Mouse (Mus musculus) stomach, postnatal 0 days (tissue): ENCODE measurements around the gene Mrpl1. TPM values are rescaled to one million over a fixed set of nuclear protein-coding genes. Genes with fewer than 3 reads are reported as not detected.
A peak's percentile ranks its signal among the peaks of the same experiment; 100 is the strongest.

Experiments
- ATAC-seq: fragments of 200-750 bp; cut with Nextera tagmentation; 2 replicates; pipeline ENCODE4 v1.8.0; 2017; ENCODE audit not compliant: low FRiP score, low TSS enrichment
- DNase-seq: peaks from one replicate; pipeline ENCODE4 v3.0.0-alpha.2; 2016; ENCODE audit warnings: low spot score
- H3K27ac ChIP-seq: fragments of 300-500 bp; sonication (generic); replicated peaks from 2 replicates; pipeline ENCODE4 v1.5.1; 2014; ENCODE audit warnings: mild to moderate bottlenecking, control low read depth
- H3K27me3 ChIP-seq: fragments of 300-500 bp; sonication (generic); 2 replicates; pipeline ENCODE4 v1.6.1; 2014; ENCODE audit warnings: low read length; ENCODE audit not compliant: control insufficient read depth, insufficient read depth
- H3K36me3 ChIP-seq: fragments of 300-500 bp; sonication (generic); 2 replicates; pipeline ENCODE4 v1.6.1; 2014; ENCODE audit warnings: low read length, mixed read lengths; ENCODE audit not compliant: control insufficient read depth, insufficient read depth
- H3K4me1 ChIP-seq: fragments of 300-500 bp; sonication (generic); replicated peaks from 2 replicates; pipeline ENCODE4 v1.6.1; 2014; ENCODE audit warnings: antibody characterized with exemption; ENCODE audit not compliant: control insufficient read depth, insufficient read depth
- H3K4me2 ChIP-seq: fragments of 300-500 bp; sonication (generic); replicated peaks from 2 replicates; pipeline ENCODE4 v1.6.1; 2014; ENCODE audit warnings: low read depth, mild to moderate bottlenecking, control low read depth, moderate library complexity
- H3K4me3 ChIP-seq: fragments of 300-500 bp; sonication (generic); 2 replicates; pipeline ENCODE4 v1.5.1; 2014; ENCODE audit warnings: low read depth, low read length, control low read depth
- H3K9ac ChIP-seq: fragments of 300-500 bp; sonication (generic); 2 replicates; pipeline ENCODE4 v1.6.1; 2014; ENCODE audit warnings: mild to moderate bottlenecking, low read length, control low read depth, mixed read lengths
- H3K9me3 ChIP-seq: fragments of 300-500 bp; sonication (generic); 2 replicates; pipeline ENCODE4 v1.6.1; 2016; ENCODE audit warnings: low read length; ENCODE audit not compliant: control insufficient read depth
- CTCF ChIP-seq: IDR thresholded peaks from 2 replicates; pipeline ENCODE4 v1.5.1; 2016; ENCODE audit warnings: antibody characterized with exemption, low read depth, mild to moderate bottlenecking, moderate library complexity
- EP300 ChIP-seq: optimal IDR thresholded peaks from 2 replicates; pipeline ENCODE3; 2016; ENCODE audit warnings: antibody characterized with exemption
- WGBS: fragments of 180-500 bp; shearing (Covaris S2); extraction: QIAGEN DNeasy Blood & Tissue Kit; methylation state at CpG from one replicate; pipeline ENCODE4 v1.1.7; 2014; 5-methylcytosine and 5-hydroxymethylcytosine counted together
- polyA plus RNA-seq: library from polyadenylated mRNA; unstranded; fragments of >200 nt; fragmentation: Nextera tagmentation; extraction: Ambion mirVana; gene quantifications from 2 replicates; pipeline ENCODE4 v1.2.1, GENCODE M21; 2015

Mrpl1 gene
- polyA plus RNA-seq, 1 experiment from 2014 or later = 18.9 TPM

- Histone ChIP-seq H3K4me3 (peak overlapping the region; percentile 64), H3K27me3 (no peaks in the 10 kb centered on the region), H3K4me1 (peaks cover 4% of the 10 kb centered on the region; the same call in 1 of the 2 replicates), H3K27ac (peak overlapping the region; percentile 87), H3K9me3 (no peaks in the 10 kb centered on the region), H3K4me2 (peak overlapping the region; percentile 52), H3K36me3 (peaks cover 3% of the 10 kb centered on the region; the same call in 1 of the 2 replicates), H3K9ac (peak overlapping the region; percentile 59)
- TF ChIP-seq EP300 (no peak), CTCF (0 out of 2 replicates have a peak, but pooled peaks have one; percentile 18)
- DNase-seq = peak; percentile 94
- under 1% methylated on average over 35 of the region's 35 CpGs for WGBS
- ATAC-seq = peak; percentile 97
Observed at GRCm38 (mm10) chr5:96209916-96210583, 757 bp downstream of the Mrpl1 start.

GRCm38 (mm10) chr5:96218648-96219047 is 9.4 kb downstream of the Mrpl1 start:
- no peak overlapping the region for H3K4me2 ChIP-seq
- H3K27me3 ChIP-seq = no peaks in the 10 kb centered on the region
- 0 out of 2 replicates have a peak, but pooled peaks cover 2% of the 10 kb centered on the region for H3K4me1 ChIP-seq
- H3K27ac ChIP-seq = no peak overlapping the region
- DNase-seq (no peak), ATAC-seq (no peak)
- TF ChIP-seq CTCF (no peak), EP300 (no peak)
- no peak overlapping the region for H3K9ac ChIP-seq
- H3K4me3 ChIP-seq = no peak overlapping the region
- 79% methylated on average over 3 of the region's 3 CpGs for WGBS
- no peaks in the 10 kb centered on the region for H3K9me3 ChIP-seq
- peaks cover 5% of the 10 kb centered on the region; the same call in 1 of the 2 replicates for H3K36me3 ChIP-seq

GRCm38 (mm10) chr5:96219512-96219911 is 10.2 kb downstream of the Mrpl1 start:
- H3K27me3 ChIP-seq = no peaks in the 10 kb centered on the region
- ATAC-seq = no peak

GRCm38 (mm10) chr5:96221298-96221697 is 12.0 kb downstream of the Mrpl1 start:
- Histone ChIP-seq H3K9ac (no peak overlapping the region), H3K4me3 (no peak overlapping the region), H3K27ac (no peak overlapping the region), H3K4me1 (0 out of 2 replicates have a peak, but pooled peaks cover 2% of the 10 kb centered on the region), H3K36me3 (no peaks in the 10 kb centered on the region; the same call in 1 of the 2 replicates), H3K9me3 (no peaks in the 10 kb centered on the region), H3K4me2 (no peak overlapping the region), H3K27me3 (no peaks in the 10 kb centered on the region)
- ATAC-seq = no peak
- TF ChIP-seq EP300 (no peak), CTCF (no peak)
- 76% methylated on average over 1 of the region's 1 CpGs for WGBS
- no peak for DNase-seq

More at GRCm38 (mm10) chr5:96219512-96219911, 10.2 kb downstream of the Mrpl1 start:
- no peaks in the 10 kb centered on the region for H3K9me3 ChIP-seq
- 56% methylated on average over 4 of the region's 4 CpGs for WGBS
- DNase-seq = no peak
- H3K27ac ChIP-seq = no peak overlapping the region
- 0 out of 2 replicates have a peak, but pooled peaks cover 2% of the 10 kb centered on the region for H3K4me1 ChIP-seq
- peaks cover 3% of the 10 kb centered on the region; the same call in 1 of the 2 replicates for H3K36me3 ChIP-seq
- H3K4me3 ChIP-seq = no peak overlapping the region
- no peak overlapping the region for H3K9ac ChIP-seq
- no peak for TF ChIP-seq CTCF
- TF ChIP-seq EP300 = no peak
- H3K4me2 ChIP-seq = no peak overlapping the region

- H3K9me3 ChIP-seq = no peaks in the 10 kb centered on the region
- no peak overlapping the region for H3K4me2 ChIP-seq
- 37% methylated on average over 5 of the region's 5 CpGs for WGBS
- H3K4me1 ChIP-seq = 0 out of 2 replicates have a peak, but pooled peaks cover 2% of the 10 kb centered on the region
- DNase-seq (peak; percentile 64), ATAC-seq (peak; percentile 94)
- H3K27ac ChIP-seq = peak overlapping the region; percentile 65; the same call in 1 of the 2 replicates
- H3K36me3 ChIP-seq = no peaks in the 10 kb centered on the region; the same call in 1 of the 2 replicates
- no peaks in the 10 kb centered on the region for H3K27me3 ChIP-seq
- H3K9ac ChIP-seq = no peak overlapping the region
- H3K4me3 ChIP-seq = no peak overlapping the region
- no peak; the same call in 1 of the 2 replicates for TF ChIP-seq CTCF
- no peak for TF ChIP-seq EP300
Observed at GRCm38 (mm10) chr5:96221812-96222585, 12.7 kb downstream of the Mrpl1 start.
